Mouse (Mus musculus) hindbrain, embryonic 10.5 days (tissue): Measurements from ENCODE around the gene Ccpg1os. TPM values are rescaled to one million over a fixed set of nuclear protein-coding genes. Genes with fewer than 3 reads are reported as not detected.

Experiments
- DNase-seq: peaks from one replicate; pipeline ENCODE4 v3.0.0-alpha.2; 2017; ENCODE audit warnings: low spot score
- H3K27ac ChIP-seq: fragments of 300-500 bp; sonication (generic); 2 replicates; pipeline ENCODE4 v1.5.1; 2016; ENCODE audit warnings: mild to moderate bottlenecking, moderate library complexity
- H3K27me3 ChIP-seq: fragments of 300-500 bp; sonication (generic); 2 replicates; pipeline ENCODE4 v1.6.1; 2016; ENCODE audit warnings: mild to moderate bottlenecking; ENCODE audit not compliant: poor library complexity, insufficient read depth, severe bottlenecking
- H3K36me3 ChIP-seq: fragments of 300-500 bp; sonication (generic); 2 replicates; pipeline ENCODE4 v1.6.1; 2016; ENCODE audit warnings: mild to moderate bottlenecking, moderate library complexity
- H3K4me1 ChIP-seq: fragments of 300-500 bp; sonication (generic); replicated peaks from 2 replicates; pipeline ENCODE4 v1.6.1; 2016; ENCODE audit warnings: mild to moderate bottlenecking
- H3K4me3 ChIP-seq: fragments of 300-500 bp; sonication (generic); 2 replicates; pipeline ENCODE4 v1.5.1; 2016; ENCODE audit warnings: mild to moderate bottlenecking, moderate library complexity
- H3K9me3 ChIP-seq: fragments of 300-500 bp; sonication (generic); 2 replicates; pipeline ENCODE4 v1.6.1; 2016; ENCODE audit warnings: mild to moderate bottlenecking, moderate library complexity
- WGBS: fragments of 180-500 bp; shearing (Covaris S2); methylation state at CpG from one replicate; pipeline ENCODE4 v1.1.7; 2016; 5-methylcytosine and 5-hydroxymethylcytosine counted together
- polyA plus RNA-seq: library from polyadenylated mRNA; unstranded; fragments of >200 nt; fragmentation: Nextera tagmentation; extraction: Ambion mirVana; gene quantifications from 2 replicates; pipeline ENCODE4 v1.2.1, GENCODE M21; 2016

Ccpg1os gene
- polyA plus RNA-seq, 1 experiment from 2014 or later, result 27.6 TPM

- Histone ChIP-seq H3K9me3 (no peaks in the 10 kb centered on the region), H3K27me3 (no peaks in the 10 kb centered on the region), H3K4me3 (no peak overlapping the region), H3K27ac (no peak overlapping the region), H3K36me3 (peaks cover 21% of the 10 kb centered on the region), H3K4me1 (no peaks in the 10 kb centered on the region)
- no peak for DNase-seq
- 87% methylated on average over 8 of the region's 8 CpGs for WGBS
Measured at GRCm38 (mm10) chr9:73004076-73004475, 18.9 kb upstream of the Ccpg1os start.

GRCm38 (mm10) chr9:73002177-73002576, 17.0 kb upstream of the Ccpg1os start:
- 82% methylated on average over 3 of the region's 3 CpGs for WGBS
- DNase-seq, result no peak
- H3K4me1 ChIP-seq, result no peaks in the 10 kb centered on the region
- peaks cover 21% of the 10 kb centered on the region for H3K36me3 ChIP-seq
- no peak overlapping the region for H3K27ac ChIP-seq
- no peaks in the 10 kb centered on the region for H3K27me3 ChIP-seq
- no peak overlapping the region for H3K4me3 ChIP-seq
- no peaks in the 10 kb centered on the region for H3K9me3 ChIP-seq

GRCm38 (mm10) chr9:73001314-73002011, 16.3 kb upstream of the Ccpg1os start:
- no peaks in the 10 kb centered on the region for H3K27me3 ChIP-seq
- DNase-seq, result no peak
- H3K27ac ChIP-seq, result no peak overlapping the region
- H3K36me3 ChIP-seq, result peaks cover 18% of the 10 kb centered on the region
- no peaks in the 10 kb centered on the region for H3K9me3 ChIP-seq
- H3K4me3 ChIP-seq, result no peak overlapping the region
- WGBS, result 90% methylated on average over 13 of the region's 13 CpGs
- no peaks in the 10 kb centered on the region for H3K4me1 ChIP-seq

- Histone ChIP-seq H3K36me3 (peaks cover 8% of the 10 kb centered on the region), H3K9me3 (no peaks in the 10 kb centered on the region), H3K27me3 (no peaks in the 10 kb centered on the region), H3K27ac (no peak overlapping the region), H3K4me3 (no peak overlapping the region), H3K4me1 (no peaks in the 10 kb centered on the region)
- DNase-seq, result no peak
- WGBS, result 72% methylated on average over 2 of the region's 2 CpGs
Measured at GRCm38 (mm10) chr9:73000487-73000886, 15.3 kb upstream of the Ccpg1os start.

GRCm38 (mm10) chr9:72996806-72997205, 11.6 kb upstream of the Ccpg1os start:
- H3K27ac ChIP-seq, result no peak overlapping the region
- no peaks in the 10 kb centered on the region for H3K9me3 ChIP-seq
- DNase-seq, result no peak
- no peaks in the 10 kb centered on the region for H3K27me3 ChIP-seq
- WGBS, result 61% methylated on average over 7 of the region's 7 CpGs
- H3K4me3 ChIP-seq, result no peak overlapping the region
- no peaks in the 10 kb centered on the region for H3K4me1 ChIP-seq
- peaks cover 1% of the 10 kb centered on the region; the same call in 1 of the 2 replicates for H3K36me3 ChIP-seq

- Histone ChIP-seq H3K36me3 (no peaks in the 10 kb centered on the region), H3K27me3 (no peaks in the 10 kb centered on the region), H3K9me3 (no peaks in the 10 kb centered on the region), H3K27ac (no peak overlapping the region), H3K4me1 (no peaks in the 10 kb centered on the region), H3K4me3 (no peak overlapping the region)
- no peak for DNase-seq
Measured at GRCm38 (mm10) chr9:72996167-72996566, 11.0 kb upstream of the Ccpg1os start.

GRCm38 (mm10) chr9:72992576-72992975, 7.4 kb upstream of the Ccpg1os start:
- DNase-seq, result no peak
- Histone ChIP-seq H3K4me1 (no peaks in the 10 kb centered on the region), H3K27me3 (no peaks in the 10 kb centered on the region), H3K4me3 (no peak overlapping the region), H3K9me3 (no peaks in the 10 kb centered on the region), H3K36me3 (no peaks in the 10 kb centered on the region), H3K27ac (no peak overlapping the region)
- WGBS, result 89% methylated on average over 5 of the region's 5 CpGs

GRCm38 (mm10) chr9:72991420-72991819, 6.2 kb upstream of the Ccpg1os start:
- peaks cover 2% of the 10 kb centered on the region for H3K4me1 ChIP-seq
- H3K27me3 ChIP-seq, result no peaks in the 10 kb centered on the region
- no peaks in the 10 kb centered on the region for H3K36me3 ChIP-seq
- no peak overlapping the region for H3K4me3 ChIP-seq
- no peaks in the 10 kb centered on the region for H3K9me3 ChIP-seq
- 94% methylated on average over 2 of the region's 2 CpGs for WGBS
- DNase-seq, result no peak
- H3K27ac ChIP-seq, result no peak overlapping the region

GRCm38 (mm10) chr9:72988706-72989105, 3.5 kb upstream of the Ccpg1os start:
- H3K4me1 ChIP-seq, result peaks cover 19% of the 10 kb centered on the region
- H3K27me3 ChIP-seq, result no peaks in the 10 kb centered on the region
- WGBS, result 87% methylated on average over 5 of the region's 5 CpGs
- no peaks in the 10 kb centered on the region for H3K36me3 ChIP-seq
- H3K4me3 ChIP-seq, result no peak overlapping the region
- H3K27ac ChIP-seq, result no peak overlapping the region
- DNase-seq, result no peak
- no peaks in the 10 kb centered on the region for H3K9me3 ChIP-seq

GRCm38 (mm10) chr9:72987703-72988102, 2.5 kb upstream of the Ccpg1os start:
- H3K27me3 ChIP-seq, result no peaks in the 10 kb centered on the region
- peaks cover 19% of the 10 kb centered on the region for H3K4me1 ChIP-seq
- no peaks in the 10 kb centered on the region for H3K36me3 ChIP-seq
- H3K4me3 ChIP-seq, result no peak overlapping the region
- no peaks in the 10 kb centered on the region for H3K9me3 ChIP-seq
- 84% methylated on average over 3 of the region's 3 CpGs for WGBS
- no peak for DNase-seq
- H3K27ac ChIP-seq, result no peak overlapping the region

GRCm38 (mm10) chr9:72983066-72983465, 2.1 kb downstream of the Ccpg1os start:
- 67% methylated on average over 2 of the region's 2 CpGs for WGBS
- H3K27ac ChIP-seq, result no peak overlapping the region
- H3K9me3 ChIP-seq, result no peaks in the 10 kb centered on the region
- H3K4me1 ChIP-seq, result peaks cover 19% of the 10 kb centered on the region
- no peaks in the 10 kb centered on the region for H3K36me3 ChIP-seq
- H3K4me3 ChIP-seq, result no peak overlapping the region
- no peak for DNase-seq
- no peaks in the 10 kb centered on the region for H3K27me3 ChIP-seq

- Histone ChIP-seq H3K27ac (no peak overlapping the region), H3K9me3 (no peaks in the 10 kb centered on the region), H3K4me3 (no peak overlapping the region), H3K27me3 (no peaks in the 10 kb centered on the region), H3K4me1 (no peaks in the 10 kb centered on the region), H3K36me3 (no peaks in the 10 kb centered on the region)
- 85% methylated on average over 1 of the region's 1 CpGs for WGBS
- DNase-seq, result no peak
Measured at GRCm38 (mm10) chr9:72975242-72975641, 9.9 kb downstream of the Ccpg1os start.

- Histone ChIP-seq H3K4me3 (no peak overlapping the region), H3K27ac (no peak overlapping the region), H3K36me3 (no peaks in the 10 kb centered on the region), H3K27me3 (no peaks in the 10 kb centered on the region), H3K4me1 (no peaks in the 10 kb centered on the region), H3K9me3 (no peaks in the 10 kb centered on the region)
- no peak for DNase-seq
- WGBS, result 87% methylated on average over 5 of the region's 5 CpGs
Measured at GRCm38 (mm10) chr9:72974734-72975133, 10.4 kb downstream of the Ccpg1os start.

GRCm38 (mm10) chr9:72972984-72973383, 12.2 kb downstream of the Ccpg1os start:
- no peaks in the 10 kb centered on the region for H3K4me1 ChIP-seq
- H3K9me3 ChIP-seq, result no peaks in the 10 kb centered on the region
- no peak overlapping the region for H3K27ac ChIP-seq
- no peaks in the 10 kb centered on the region for H3K36me3 ChIP-seq
- no peak overlapping the region for H3K4me3 ChIP-seq
- no peaks in the 10 kb centered on the region for H3K27me3 ChIP-seq
- no peak for DNase-seq
